Mouse (Mus musculus) heart, embryonic 11.5 days (tissue): ENCODE data around the gene Stil. TPM values are rescaled to one million over a fixed set of nuclear protein-coding genes. Genes with fewer than 3 reads are reported as not detected.
A peak's percentile ranks its signal among the peaks of the same experiment; 100 is the strongest.

ENCODE experiments used
- ATAC-seq: fragments of 200-750 bp; cut with Nextera tagmentation; replicated peaks from 2 replicates; pipeline ENCODE4 v1.8.0; 2017; ENCODE audit warnings: moderate library complexity; ENCODE audit not compliant: insufficient number of reproducible peaks, low FRiP score, low TSS enrichment
- H3K27ac ChIP-seq: fragments of 300-500 bp; sonication (generic); 2 replicates; pipeline ENCODE4 v1.5.1; 2014; ENCODE audit warnings: mild to moderate bottlenecking, low read depth, low read length
- H3K27me3 ChIP-seq: fragments of 300-500 bp; sonication (generic); 2 replicates; pipeline ENCODE4 v1.6.1; 2014; ENCODE audit warnings: mild to moderate bottlenecking, low read length, mixed read lengths; ENCODE audit not compliant: control insufficient read depth, insufficient read depth
- H3K36me3 ChIP-seq: fragments of 300-500 bp; sonication (generic); 2 replicates; pipeline ENCODE4 v1.6.1; 2014; ENCODE audit warnings: mild to moderate bottlenecking, low read length, moderate library complexity, mixed read lengths; ENCODE audit not compliant: control insufficient read depth, insufficient read depth
- H3K4me1 ChIP-seq: fragments of 300-500 bp; sonication (generic); 2 replicates; pipeline ENCODE4 v1.6.1; 2014; ENCODE audit warnings: low read length; ENCODE audit not compliant: control insufficient read depth, insufficient read depth
- H3K4me2 ChIP-seq: fragments of 300-500 bp; sonication (generic); 2 replicates; pipeline ENCODE4 v1.6.1; 2014; ENCODE audit warnings: mild to moderate bottlenecking, moderate library complexity
- H3K4me3 ChIP-seq: fragments of 300-500 bp; sonication (generic); 2 replicates; pipeline ENCODE4 v1.5.1; 2014; ENCODE audit warnings: low read depth, low read length
- H3K9ac ChIP-seq: fragments of 300-500 bp; sonication (generic); 2 replicates; pipeline ENCODE4 v1.6.1; 2014; ENCODE audit warnings: mild to moderate bottlenecking, low read depth, low read length, moderate library complexity
- H3K9me3 ChIP-seq: fragments of 300-500 bp; sonication (generic); replicated peaks from 2 replicates; pipeline ENCODE4 v1.6.1; 2016; ENCODE audit warnings: low read length; ENCODE audit not compliant: control insufficient read depth
- WGBS: fragments of 180-500 bp; shearing (Covaris S2); extraction: QIAGEN DNeasy Blood & Tissue Kit; methylation state at CpG from one replicate; pipeline ENCODE4 v1.1.7; 2014; ENCODE audit not compliant: insufficient replicate concordance; 5-methylcytosine and 5-hydroxymethylcytosine counted together
- polyA plus RNA-seq: library from polyadenylated mRNA; unstranded; fragments of >200 nt; fragmentation: Nextera tagmentation; extraction: Ambion mirVana; gene quantifications from 2 replicates; pipeline ENCODE4 v1.2.1, GENCODE M21; 2014

The Stil gene
- polyA plus RNA-seq, 1 experiment from 2014 or later = 15.3 TPM

- H3K4me2 ChIP-seq = peak overlapping the region; percentile 75
- no peaks in the 10 kb centered on the region for H3K9me3 ChIP-seq
- ATAC-seq = no peak
- peak overlapping the region; percentile 56 for H3K4me3 ChIP-seq
- WGBS = 16% methylated on average over 3 of the region's 3 CpGs
- no peaks in the 10 kb centered on the region for H3K36me3 ChIP-seq
- H3K27ac ChIP-seq = peak overlapping the region; percentile 88; the same call in 1 of the 2 replicates
- H3K4me1 ChIP-seq = peaks cover 14% of the 10 kb centered on the region
- H3K9ac ChIP-seq = peak overlapping the region; percentile 90
- peaks cover 84% of the 10 kb centered on the region for H3K27me3 ChIP-seq
Measured at GRCm38 (mm10) chr4:115060753-115061152, 60.8 kb downstream of the Stil start.

GRCm38 (mm10) chr4:115062540-115062874 is 62.5 kb downstream of the Stil start:
- Histone ChIP-seq H3K4me2 (peak overlapping the region; percentile 98), H3K4me3 (peak overlapping the region; percentile 63), H3K9me3 (no peaks in the 10 kb centered on the region), H3K27me3 (peaks cover 81% of the 10 kb centered on the region), H3K27ac (peak overlapping the region; percentile 57; the same call in 1 of the 2 replicates), H3K9ac (peak overlapping the region; percentile 75), H3K36me3 (no peaks in the 10 kb centered on the region), H3K4me1 (peaks cover 9% of the 10 kb centered on the region; the same call in 1 of the 2 replicates)
- ATAC-seq = no peak
- 2% methylated on average over 9 of the region's 9 CpGs for WGBS

- Histone ChIP-seq H3K27me3 (peaks cover 78% of the 10 kb centered on the region), H3K27ac (peak overlapping the region; percentile 57; the same call in 1 of the 2 replicates), H3K4me2 (peak overlapping the region; percentile 98), H3K36me3 (no peaks in the 10 kb centered on the region), H3K9me3 (no peaks in the 10 kb centered on the region), H3K4me1 (peaks cover 9% of the 10 kb centered on the region; the same call in 1 of the 2 replicates), H3K9ac (peak overlapping the region; percentile 75), H3K4me3 (peak overlapping the region; percentile 63)
- peak; percentile 73 for ATAC-seq
- WGBS = 1% methylated on average over 57 of the region's 58 CpGs
Measured at GRCm38 (mm10) chr4:115062875-115063517, 63.0 kb downstream of the Stil start.

GRCm38 (mm10) chr4:115063518-115064239 is 63.7 kb downstream of the Stil start:
- peaks cover 9% of the 10 kb centered on the region; the same call in 1 of the 2 replicates for H3K4me1 ChIP-seq
- H3K4me2 ChIP-seq = peak overlapping the region; percentile 98
- WGBS = 2% methylated on average over 30 of the region's 31 CpGs
- no peak overlapping the region for H3K27ac ChIP-seq
- peaks cover 82% of the 10 kb centered on the region for H3K27me3 ChIP-seq
- H3K4me3 ChIP-seq = peak overlapping the region; percentile 63
- H3K9me3 ChIP-seq = no peaks in the 10 kb centered on the region
- no peak for ATAC-seq
- no peaks in the 10 kb centered on the region for H3K36me3 ChIP-seq
- H3K9ac ChIP-seq = peak overlapping the region; percentile 75

GRCm38 (mm10) chr4:115071668-115072067 is 71.7 kb downstream of the Stil start:
- WGBS = 19% methylated on average over 1 of the region's 1 CpGs
- 0 out of 2 replicates have a peak, but pooled peaks have one; percentile 12 for ATAC-seq
- H3K4me1 ChIP-seq = 0 out of 2 replicates have a peak, but pooled peaks cover 2% of the 10 kb centered on the region
- no peak overlapping the region for H3K4me2 ChIP-seq
- no peaks in the 10 kb centered on the region for H3K9me3 ChIP-seq
- H3K36me3 ChIP-seq = no peaks in the 10 kb centered on the region
- H3K27me3 ChIP-seq = peaks cover 18% of the 10 kb centered on the region
- no peak overlapping the region for H3K27ac ChIP-seq
- no peak overlapping the region for H3K9ac ChIP-seq
- H3K4me3 ChIP-seq = no peak overlapping the region

GRCm38 (mm10) chr4:115074789-115075188 is 74.8 kb downstream of the Stil start:
- no peak for ATAC-seq
- peak overlapping the region; percentile 65 for H3K27ac ChIP-seq
- no peaks in the 10 kb centered on the region for H3K9me3 ChIP-seq
- H3K4me1 ChIP-seq = peaks cover 13% of the 10 kb centered on the region
- no peak overlapping the region for H3K9ac ChIP-seq
- WGBS = 73% methylated on average over 1 of the region's 1 CpGs
- no peak overlapping the region for H3K4me2 ChIP-seq
- no peaks in the 10 kb centered on the region for H3K36me3 ChIP-seq
- no peak overlapping the region for H3K4me3 ChIP-seq
- H3K27me3 ChIP-seq = 0 out of 2 replicates have a peak, but pooled peaks cover 4% of the 10 kb centered on the region

- Histone ChIP-seq H3K9me3 (no peaks in the 10 kb centered on the region), H3K4me2 (no peak overlapping the region), H3K4me3 (no peak overlapping the region), H3K9ac (no peak overlapping the region), H3K27ac (peak overlapping the region; percentile 65), H3K27me3 (0 out of 2 replicates have a peak, but pooled peaks cover 4% of the 10 kb centered on the region), H3K4me1 (peaks cover 16% of the 10 kb centered on the region), H3K36me3 (no peaks in the 10 kb centered on the region)
- WGBS = 41% methylated on average over 3 of the region's 3 CpGs
- ATAC-seq = peak; percentile 56
Measured at GRCm38 (mm10) chr4:115075204-115075915, 75.4 kb downstream of the Stil start.
